ENCODE assay signal across 19 mouse cellular contexts in the genomic region with DNA sequence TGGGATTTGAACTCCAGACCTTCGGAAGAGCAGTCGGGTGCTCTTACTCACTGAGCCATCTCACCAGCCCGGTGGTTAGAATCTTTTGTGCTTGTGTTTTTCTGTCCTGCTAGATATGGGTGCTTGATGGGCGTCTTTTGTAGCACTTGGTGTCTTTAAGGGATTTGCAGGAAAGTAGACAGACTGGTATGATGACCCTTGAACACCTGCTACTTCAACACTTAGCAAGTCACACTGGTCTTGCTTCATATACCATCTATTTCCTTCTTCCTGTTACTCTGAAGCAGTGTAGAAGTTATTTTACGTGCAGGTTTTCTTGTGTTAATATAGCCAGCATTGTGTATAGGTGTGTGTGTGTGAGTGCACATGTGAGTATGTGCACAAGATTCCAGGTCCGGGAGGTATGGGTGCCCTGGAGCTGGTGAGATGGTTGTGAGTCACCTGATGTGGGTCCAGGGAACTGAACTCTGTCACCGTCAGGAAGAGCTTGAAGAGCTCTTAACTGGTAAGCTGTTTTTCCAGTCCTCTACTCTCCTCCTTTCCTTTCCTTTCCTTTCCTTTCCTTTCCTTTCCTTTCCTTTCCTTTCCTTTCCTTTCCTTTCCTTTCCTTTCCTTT. TPM values are rescaled to one million over a fixed set of nuclear protein-coding genes. Genes with fewer than 3 reads are reported as not detected.
DNase-seq lines count a peak whose midpoint lies in the region; TF ChIP-seq lines count a peak whose summit lies in the region.
"Had no signal": no experiment of that assay in that cellular context is flagged by ENCODE, and none has a peak within 500 bp of the region (broad histone marks: within the 10 kb centered on the region; RNA-seq: fewer than 3 reads in every experiment).

No protein-coding gene starts in this region.

- no peak for TF ChIP-seq POLR2A in liver, adult 2 months (IDR thresholded peaks at IDR 0.05; ENCODE audit: extremely low read depth, insufficient read depth, low read length)

- peak; percentile 75 for DNase-seq in liver, adult 2 months (ENCODE audit: extremely low read depth, low read depth, low spot score)
- no peak for DNase-seq in liver
- peak; percentile 31 for DNase-seq in 416B (ENCODE audit: low read depth)
- DNase-seq in gonadal fat pad, adult 2 months (ENCODE audit: low read depth) = peak; percentile 81
- peak; percentile 39 for DNase-seq in lung, postnatal 25 days (ENCODE audit: low spot score)
- no peak for DNase-seq in right cerebral cortex, postnatal 14 days
- no peak for DNase-seq in spleen, adult 12 weeks (ENCODE audit: low spot score)
- DNase-seq in cerebellum, adult 18-20 months = no peak
- DNase-seq: adrenal gland, adult 2 months; cerebellum, adult 2 months; cerebellum, postnatal 25 days; heart, adult 18-20 months; heart, postnatal 10 days; kidney, adult 9 months; liver, embryonic 13.5 days; right cerebral cortex, postnatal 4 days had no signal

- no peaks in the 10 kb centered on the region for H3K36me3 ChIP-seq in liver, adult 2 months (ENCODE audit: control insufficient read depth, insufficient read depth, low read length)

- H3K4me3 ChIP-seq in liver, adult 2 months (ENCODE audit: insufficient read depth, low read depth, low read length) = no peak overlapping the region
- H3K4me3 ChIP-seq: embryonic facial prominence, embryonic 13.5 days; heart, embryonic 12.5 days; liver, embryonic 13.5 days; midbrain, embryonic 10.5 days had no signal

- peaks cover 48% of the 10 kb centered on the region for H3K79me2 ChIP-seq in liver, adult 2 months (ENCODE audit: control insufficient read depth, insufficient read depth, low read length)

- TF ChIP-seq CTCF in liver, adult 2 months (IDR thresholded peaks at IDR 0.05; ENCODE audit: low read depth, low read length) = no peak

- peak overlapping the region; percentile 67 for H3K27ac ChIP-seq in liver, adult 2 months (replicated peaks; ENCODE audit: insufficient read depth, low read depth, low read length)
- H3K27ac ChIP-seq: embryonic facial prominence, embryonic 13.5 days; liver, embryonic 13.5 days; midbrain, embryonic 10.5 days had no signal

- H3K9ac ChIP-seq in liver, adult 2 months (ENCODE audit: low read depth, low read length) = peak overlapping the region; percentile 12; the same call in 1 of the 2 replicates
- H3K9ac ChIP-seq: embryonic facial prominence, embryonic 13.5 days; heart, embryonic 12.5 days; liver, embryonic 13.5 days had no signal

- 74% methylated on average over 7 of the region's 7 CpGs for WGBS in liver, adult 2 months

- H3K4me1 ChIP-seq in liver, adult 2 months (ENCODE audit: control insufficient read depth, insufficient read depth, low read length) = peaks cover 59% of the 10 kb centered on the region
- H3K4me1 ChIP-seq: embryonic facial prominence, embryonic 13.5 days had no signal

- no peaks in the 10 kb centered on the region for H3K27me3 ChIP-seq in liver, adult 2 months (ENCODE audit: control insufficient read depth, insufficient read depth, low read length)
- H3K27me3 ChIP-seq: embryonic facial prominence, embryonic 13.5 days; heart, embryonic 12.5 days; liver, embryonic 13.5 days had no signal

RNA-seq across cellular contexts. Expression of gene Atxn2, which starts 27.5 kb away (rescaled TPM):
- 58.5 and 74.7 TPM in 2 replicates for total RNA-seq in liver, adult 2 months (2014; rRNA removed)
- 70.1 and 92.8 TPM in 2 replicates for polyA plus RNA-seq in liver, adult 2 months (2012; rRNA removed)
- 70.6 and 73.8 TPM in 2 replicates for polyA plus RNA-seq in gonadal fat pad, adult 2 months (2012; rRNA removed)

Comparison
In these comparisons a context has a peak if more than half of its experiments do, and no peak if none do; other contexts are left out.
1. DNase-seq: peak in liver, adult 2 months (single experiment), 416B (single experiment), gonadal fat pad, adult 2 months (single experiment) and lung, postnatal 25 days (single experiment); none in liver (single experiment), right cerebral cortex, postnatal 14 days (single experiment), spleen, adult 12 weeks (single experiment) and cerebellum, adult 18-20 months (0 of 2).